Mouse (Mus musculus): ENCODE measurements at regions not wholly inside any gene's neighbourhood (a gene's known extent, or its start where the extent isn't known, plus 50 kb on each side); places are given as distances from the start of the nearest gene placed in this dataset.

DNA sequence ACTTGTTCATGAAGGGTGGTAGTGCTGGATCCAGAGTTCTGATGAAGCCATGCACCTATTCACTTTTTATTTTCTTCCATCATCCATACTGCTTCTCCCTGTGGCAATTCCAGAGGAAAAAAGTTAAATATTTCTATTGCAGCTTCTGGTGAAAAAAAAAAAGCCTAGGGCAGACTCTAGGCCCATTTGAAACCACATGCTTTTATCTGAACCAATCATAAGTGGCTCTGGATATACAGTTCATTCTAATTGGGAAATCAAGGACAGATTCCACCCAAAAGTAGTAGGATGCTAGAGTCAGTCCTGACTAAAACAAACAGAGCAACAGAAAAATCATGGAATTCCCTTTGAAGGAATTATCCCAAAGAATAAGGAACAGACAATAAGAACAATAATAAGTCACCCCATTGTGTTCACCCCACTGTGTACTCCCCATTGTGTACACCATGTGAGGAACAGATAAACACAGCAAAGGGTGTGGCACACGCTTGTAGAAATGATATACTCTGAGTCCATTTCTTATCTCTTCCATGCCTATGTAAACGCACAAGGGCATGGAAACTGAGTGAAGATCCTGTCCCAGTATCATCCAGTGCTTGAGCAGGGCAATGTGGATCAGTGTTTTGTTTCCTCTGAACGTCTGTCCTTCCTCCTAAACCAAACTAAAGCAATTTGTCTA is 81.4 kb downstream of the Prlhr start:
- no peak for TF ChIP-seq CTCF (IDR thresholded peaks at IDR 0.05; ENCODE audit: extremely low read depth, insufficient read depth, insufficient read length, insufficient replicate concordance)
- TF ChIP-seq POLR2A (IDR thresholded peaks at IDR 0.05; ENCODE audit: low read depth, low read length), result no peak

Measured in spleen, adult 2 months (tissue).